Mouse (Mus musculus) kidney, postnatal 0 days (tissue): Measurements from ENCODE around the gene Shisa2. TPM values are rescaled to one million over a fixed set of nuclear protein-coding genes. Genes with fewer than 3 reads are reported as not detected.

ENCODE experiments used
- ATAC-seq: fragments of 200-750 bp; cut with Nextera tagmentation; replicated peaks from 2 replicates; pipeline ENCODE4 v1.8.0; 2017; ENCODE audit warnings: low read depth, moderate number of reproducible peaks, moderate TSS enrichment, moderate library complexity; ENCODE audit not compliant: low FRiP score
- DNase-seq: peaks from one replicate; pipeline ENCODE4 v3.0.0-alpha.2; 2016; ENCODE audit warnings: low spot score
- H3K27ac ChIP-seq: fragments of 300-500 bp; sonication (generic); 2 replicates; pipeline ENCODE4 v1.5.1; 2014; ENCODE audit warnings: mild to moderate bottlenecking
- H3K27me3 ChIP-seq: fragments of 300-500 bp; sonication (generic); 2 replicates; pipeline ENCODE4 v1.6.1; 2014; ENCODE audit warnings: low read length, mixed read lengths; ENCODE audit not compliant: insufficient read depth
- H3K36me3 ChIP-seq: fragments of 300-500 bp; sonication (generic); 2 replicates; pipeline ENCODE4 v1.6.1; 2014; ENCODE audit warnings: low read length, mixed read lengths; ENCODE audit not compliant: insufficient read depth
- H3K4me1 ChIP-seq: fragments of 300-500 bp; sonication (generic); replicated peaks from 2 replicates; pipeline ENCODE4 v1.6.1; 2014; ENCODE audit warnings: antibody characterized with exemption, low read length, mixed read lengths; ENCODE audit not compliant: insufficient read depth
- H3K4me2 ChIP-seq: fragments of 300-500 bp; sonication (generic); 2 replicates; pipeline ENCODE4 v1.6.1; 2014; ENCODE audit warnings: mild to moderate bottlenecking, low read length, moderate library complexity, mixed read lengths
- H3K4me3 ChIP-seq: fragments of 300-500 bp; sonication (generic); replicated peaks from 2 replicates; pipeline ENCODE4 v1.5.1; 2014; ENCODE audit warnings: low read depth, low read length
- H3K9ac ChIP-seq: fragments of 300-500 bp; sonication (generic); 2 replicates; pipeline ENCODE4 v1.6.1; 2014; ENCODE audit warnings: low read depth, low read length
- H3K9me3 ChIP-seq: fragments of 300-500 bp; sonication (generic); replicated peaks from 2 replicates; pipeline ENCODE4 v1.6.1; 2016; ENCODE audit warnings: low read length, inconsistent platforms, mixed read lengths
- CTCF ChIP-seq: IDR thresholded peaks from 2 replicates; pipeline ENCODE4 v1.5.1; 2016; ENCODE audit warnings: antibody characterized with exemption, low read depth, mild to moderate bottlenecking, moderate library complexity
- WGBS: fragments of 180-500 bp; shearing (Covaris S2); extraction: QIAGEN DNeasy Blood & Tissue Kit; methylation state at CpG from one replicate; pipeline ENCODE4 v1.1.7; 2014; 5-methylcytosine and 5-hydroxymethylcytosine counted together
- polyA plus RNA-seq: library from polyadenylated mRNA; unstranded; fragments of >200 nt; fragmentation: Nextera tagmentation; extraction: Ambion mirVana; gene quantifications from 2 replicates; pipeline ENCODE4 v1.2.1, GENCODE M21; 2015

Shisa2 gene
- polyA plus RNA-seq, 1 experiment from 2014 or later: 15.9 TPM

GRCm38 (mm10) chr14:59649337-59649736 is 24.2 kb downstream of the Shisa2 start:
- WGBS: 53% methylated on average over 6 of the region's 6 CpGs
- Histone ChIP-seq H3K36me3 (no peaks in the 10 kb centered on the region), H3K4me2 (no peak overlapping the region), H3K4me3 (no peak overlapping the region), H3K27me3 (no peaks in the 10 kb centered on the region), H3K9ac (no peak overlapping the region), H3K4me1 (no peaks in the 10 kb centered on the region), H3K9me3 (no peaks in the 10 kb centered on the region), H3K27ac (no peak overlapping the region)
- no peak for TF ChIP-seq CTCF
- DNase-seq (no peak), ATAC-seq (no peak)

GRCm38 (mm10) chr14:59656591-59656990 is 31.5 kb downstream of the Shisa2 start:
- no peak for TF ChIP-seq CTCF
- no peaks in the 10 kb centered on the region for H3K4me1 ChIP-seq
- H3K9me3 ChIP-seq: no peaks in the 10 kb centered on the region
- no peaks in the 10 kb centered on the region for H3K27me3 ChIP-seq
- DNase-seq (peak; percentile 49), ATAC-seq (no peak)
- H3K27ac ChIP-seq: no peak overlapping the region
- H3K36me3 ChIP-seq: no peaks in the 10 kb centered on the region
- H3K4me2 ChIP-seq: no peak overlapping the region
- 35% methylated on average over 6 of the region's 6 CpGs for WGBS
- H3K9ac ChIP-seq: no peak overlapping the region
- no peak overlapping the region for H3K4me3 ChIP-seq

- Histone ChIP-seq H3K36me3 (no peaks in the 10 kb centered on the region), H3K4me2 (no peak overlapping the region), H3K9ac (no peak overlapping the region), H3K27ac (no peak overlapping the region), H3K9me3 (no peaks in the 10 kb centered on the region), H3K27me3 (no peaks in the 10 kb centered on the region), H3K4me1 (no peaks in the 10 kb centered on the region), H3K4me3 (no peak overlapping the region)
- WGBS: 94% methylated on average over 1 of the region's 1 CpGs
- DNase-seq (no peak), ATAC-seq (no peak)
- no peak for TF ChIP-seq CTCF
These were observed 32.0 kb downstream of the Shisa2 start for GRCm38 (mm10) chr14:59657098-59657497.

- Histone ChIP-seq H3K36me3 (no peaks in the 10 kb centered on the region), H3K4me2 (no peak overlapping the region), H3K4me1 (peaks cover 3% of the 10 kb centered on the region; the same call in 1 of the 2 replicates), H3K27me3 (no peaks in the 10 kb centered on the region), H3K27ac (no peak overlapping the region), H3K4me3 (no peak overlapping the region), H3K9me3 (no peaks in the 10 kb centered on the region), H3K9ac (no peak overlapping the region)
- no peak for TF ChIP-seq CTCF
- DNase-seq: no peak
- WGBS: 75% methylated on average over 6 of the region's 6 CpGs
- no peak for ATAC-seq
These were observed 47.9 kb downstream of the Shisa2 start for GRCm38 (mm10) chr14:59672893-59673515.

- Histone ChIP-seq H3K4me1 (peaks cover 3% of the 10 kb centered on the region; the same call in 1 of the 2 replicates), H3K27ac (no peak overlapping the region), H3K4me3 (no peak overlapping the region), H3K9ac (no peak overlapping the region), H3K27me3 (no peaks in the 10 kb centered on the region), H3K4me2 (no peak overlapping the region), H3K9me3 (no peaks in the 10 kb centered on the region), H3K36me3 (no peaks in the 10 kb centered on the region)
- no peak for ATAC-seq
- DNase-seq: no peak
- WGBS: 8% methylated on average over 8 of the region's 8 CpGs
- no peak for TF ChIP-seq CTCF
These were observed 49.4 kb downstream of the Shisa2 start for GRCm38 (mm10) chr14:59674556-59674955.

- Histone ChIP-seq H3K4me1 (peaks cover 3% of the 10 kb centered on the region; the same call in 1 of the 2 replicates), H3K4me2 (no peak overlapping the region), H3K9me3 (no peaks in the 10 kb centered on the region), H3K27ac (no peak overlapping the region), H3K27me3 (no peaks in the 10 kb centered on the region), H3K4me3 (no peak overlapping the region), H3K9ac (no peak overlapping the region), H3K36me3 (no peaks in the 10 kb centered on the region)
- no peak for TF ChIP-seq CTCF
- 61% methylated on average over 4 of the region's 4 CpGs for WGBS
- DNase-seq (no peak), ATAC-seq (no peak)
These were observed 50.2 kb downstream of the Shisa2 start for GRCm38 (mm10) chr14:59675330-59675729.

GRCm38 (mm10) chr14:59677598-59678003 is 52.5 kb downstream of the Shisa2 start:
- TF ChIP-seq CTCF: no peak
- H3K4me3 ChIP-seq: no peak overlapping the region
- DNase-seq (peak; percentile 87), ATAC-seq (peak; percentile 68)
- no peak overlapping the region for H3K9ac ChIP-seq
- H3K9me3 ChIP-seq: no peaks in the 10 kb centered on the region
- no peak overlapping the region for H3K4me2 ChIP-seq
- H3K27ac ChIP-seq: no peak overlapping the region
- no peaks in the 10 kb centered on the region for H3K27me3 ChIP-seq
- H3K4me1 ChIP-seq: peaks cover 3% of the 10 kb centered on the region; the same call in 1 of the 2 replicates
- 40% methylated on average over 7 of the region's 7 CpGs for WGBS
- H3K36me3 ChIP-seq: no peaks in the 10 kb centered on the region

Other genes starting within 250 kb of the Shisa2 start
- 0.33 and 0.41 TPM in 2 replicates for gene Phf11c, start 229.9 kb upstream of the Shisa2 start, polyA plus RNA-seq
- gene Setdb2, start 184.4 kb upstream of the Shisa2 start, polyA plus RNA-seq: 7.9 and 8.4 TPM in 2 replicates
- gene Cab39l, start 184.3 kb upstream of the Shisa2 start, polyA plus RNA-seq: 57.2 and 60.7 TPM in 2 replicates
- gene Cdadc1, start 27.3 kb upstream of the Shisa2 start, polyA plus RNA-seq: 37.5 and 41.2 TPM in 2 replicates